In genomic region chr6:32357497-32357896, GRCm38 (mm10) we compare ENCODE assay signal across 21 mouse cellular contexts.
"Had no signal": no experiment of that assay in that cellular context is flagged by ENCODE, and none has a peak within 500 bp of the region (broad histone marks: within the 10 kb centered on the region; RNA-seq: fewer than 3 reads in every experiment).

No protein-coding gene starts in this region.

- H3K27ac ChIP-seq: kidney, postnatal 0 days; layer of hippocampus, adult 2 months; limb, embryonic 10.5 days; limb, embryonic 13.5 days; liver, embryonic 13.5 days; neural tube, embryonic 12.5 days; neural tube, embryonic 15.5 days; stomach, postnatal 0 days had no signal

- H3K9ac ChIP-seq: limb, embryonic 13.5 days; liver, embryonic 13.5 days; neural tube, embryonic 12.5 days; neural tube, embryonic 15.5 days had no signal

- DNase-seq: kidney, adult 2 months; kidney, postnatal 25 days; layer of hippocampus, adult 9-11 months; liver; liver, embryonic 13.5 days; lung, adult 2 months; lung, postnatal 14 days; lung, postnatal 4 days; right cerebral cortex, adult 18-20 months; right cerebral cortex, postnatal 14 days; right cerebral cortex, postnatal 4 days; thymus, adult 2 months; thymus, postnatal 14 days; thymus, postnatal 4 days had no signal

- H3K36me3 ChIP-seq: limb, embryonic 10.5 days; limb, embryonic 13.5 days; liver, embryonic 13.5 days; neural tube, embryonic 12.5 days; neural tube, embryonic 15.5 days had no signal

- H3K4me3 ChIP-seq: layer of hippocampus, adult 2 months; limb, embryonic 10.5 days; limb, embryonic 13.5 days; liver, embryonic 13.5 days; neural tube, embryonic 12.5 days; neural tube, embryonic 15.5 days had no signal

- H3K4me2 ChIP-seq: limb, embryonic 13.5 days; liver, embryonic 13.5 days; neural tube, embryonic 12.5 days; neural tube, embryonic 15.5 days had no signal

- H3K4me1 ChIP-seq: liver, embryonic 13.5 days had no signal

- H3K27me3 ChIP-seq: limb, embryonic 13.5 days; liver, embryonic 13.5 days; neural tube, embryonic 12.5 days; neural tube, embryonic 15.5 days had no signal

- H3K9me3 ChIP-seq: limb, embryonic 10.5 days; limb, embryonic 13.5 days; liver, embryonic 13.5 days; neural tube, embryonic 12.5 days; neural tube, embryonic 15.5 days had no signal
